Mouse (Mus musculus): ENCODE results near the gene Tceanc2.

- TF ChIP-seq CTCF (IDR thresholded peaks at IDR 0.05; ENCODE audit: low read depth, low read length) (no peak), GATA1 (IDR thresholded peaks at IDR 0.05; ENCODE audit: borderline replicate concordance, low read length) (no peak), TAL1 (conservative IDR thresholded peaks at IDR 0.05; ENCODE audit: low read depth, low read length) (no peak), POLR2AphosphoS5 (IDR thresholded peaks at IDR 0.05; ENCODE audit: insufficient replicate concordance, low read depth, low read length) (no peak)
Observed at GRCm38 (mm10) chr4:107094484-107095187, 84.3 kb downstream of the Tceanc2 start.

All from G1E (cell line).